Mouse (Mus musculus) kidney, adult 8-10 months (tissue): ENCODE measurements around the gene Slit3.

Experiments
- DNase-seq, 2 experiments: peaks; one replicate each; pipeline ENCODE4 v3.0.0; 2022

Slit3 gene

DNA sequence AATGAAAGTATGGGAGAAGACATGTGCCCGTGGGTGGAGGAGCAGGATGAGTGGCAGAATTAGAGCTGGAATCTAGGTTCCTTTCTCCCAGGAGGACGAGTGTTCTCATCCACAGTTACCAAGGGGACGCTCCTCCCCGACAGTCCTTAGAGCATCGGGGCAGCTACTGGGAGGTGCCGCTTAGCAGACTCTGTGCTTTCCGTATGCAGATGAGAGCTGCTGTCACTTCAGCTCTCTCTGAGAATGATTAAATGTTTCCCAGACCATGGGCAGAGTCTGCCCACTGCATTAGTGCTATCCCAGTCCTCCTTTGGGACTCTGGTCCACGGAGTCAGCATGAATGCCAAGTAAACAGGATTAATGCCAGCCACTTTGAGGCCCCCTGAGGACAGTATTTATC lies 359.1 kb downstream of the Slit3 start:
- DNase-seq, result no peak

DNA sequence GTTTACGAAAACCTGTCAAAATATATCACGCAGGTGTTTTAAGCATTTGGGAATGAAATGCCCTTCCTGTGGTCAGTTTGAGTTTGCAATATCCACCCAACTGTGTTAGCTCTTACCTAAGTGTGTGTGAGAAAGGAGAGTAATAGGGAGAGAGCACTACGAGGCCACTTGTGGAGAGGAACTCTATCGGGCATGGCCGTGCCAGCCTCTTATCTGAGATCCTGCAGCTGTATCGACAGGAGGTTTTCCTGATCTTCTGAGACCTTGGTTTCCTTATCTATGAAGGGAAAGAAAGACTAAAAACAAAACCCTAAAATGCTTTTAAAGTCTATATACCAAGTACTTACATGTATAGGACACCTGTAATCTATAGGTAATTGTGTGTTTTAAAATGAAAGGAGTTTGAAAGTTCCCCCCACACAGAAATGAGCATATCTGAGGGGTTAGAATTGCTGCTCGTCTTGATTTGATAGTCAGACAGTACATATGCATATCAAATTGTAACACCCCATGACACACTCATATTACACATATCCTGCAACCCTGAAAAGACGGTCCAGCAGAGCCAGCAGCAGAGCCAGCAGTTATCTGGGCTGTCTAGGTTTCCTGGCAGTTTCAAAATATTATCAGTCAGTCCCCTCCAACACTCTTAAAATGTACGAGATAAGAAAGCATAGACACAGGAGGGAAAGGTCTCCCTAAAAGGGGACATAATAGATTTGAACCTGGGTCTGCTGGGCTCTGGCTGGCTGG lies 360.8 kb downstream of the Slit3 start:
- no peak for DNase-seq

DNA sequence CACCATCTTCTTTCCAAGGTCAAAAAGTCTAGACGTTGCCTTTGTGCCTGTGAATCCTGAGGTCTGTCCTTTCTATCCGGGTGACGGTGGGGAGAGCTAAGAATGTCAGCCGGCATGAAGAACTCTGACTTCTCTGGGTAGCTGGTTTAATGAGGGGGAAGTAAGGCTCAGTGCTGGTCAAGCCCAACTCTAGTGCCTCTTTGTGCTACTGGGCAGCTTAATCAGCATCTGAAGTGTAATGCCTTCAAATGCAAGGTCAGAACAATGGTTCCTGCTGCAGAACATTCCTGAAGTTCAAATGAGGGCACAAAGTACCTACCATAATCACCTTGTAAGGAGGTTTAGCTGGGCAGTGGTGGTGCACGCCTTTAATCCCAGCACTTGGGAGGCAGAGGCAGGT lies 366.9 kb downstream of the Slit3 start:
- no peak for DNase-seq

DNA sequence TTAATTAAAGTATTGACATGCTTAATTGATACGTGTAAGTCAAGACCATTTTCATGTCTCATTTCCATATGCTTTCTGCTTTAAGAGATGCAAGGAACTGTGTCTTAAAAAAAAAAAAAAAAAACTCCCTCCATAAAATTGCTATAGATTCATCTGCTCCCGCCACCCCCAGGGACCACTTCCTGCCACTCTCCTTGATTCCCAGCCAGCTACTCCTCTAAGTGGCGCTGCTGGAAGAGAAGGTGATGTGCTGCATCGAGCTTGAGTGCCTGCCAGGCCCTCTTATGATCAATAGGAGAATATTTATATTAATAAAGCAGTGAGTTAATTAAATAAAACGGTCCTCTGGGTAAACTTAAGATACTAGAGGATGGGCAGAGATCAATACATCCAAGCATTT lies 370.7 kb downstream of the Slit3 start:
- no peak for DNase-seq

DNA sequence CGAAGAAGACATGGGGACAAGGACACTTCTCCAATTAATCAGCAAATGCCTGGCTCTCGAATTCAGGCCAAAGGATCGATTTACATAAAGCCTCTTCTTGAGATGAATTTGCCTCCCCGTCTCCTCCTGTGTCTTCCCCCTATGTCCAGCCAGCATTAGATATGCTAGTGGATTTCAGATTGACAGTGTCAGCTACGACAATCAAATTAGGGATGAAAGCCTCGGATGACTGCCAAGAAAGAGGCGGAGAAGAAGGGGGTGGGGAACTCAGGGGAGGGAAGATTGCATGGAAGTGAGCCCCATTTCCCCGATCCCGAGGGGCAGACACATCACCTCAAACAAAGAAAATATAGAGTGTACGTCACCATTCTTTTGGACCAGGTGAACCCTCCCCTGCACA lies 375.9 kb downstream of the Slit3 start:
- DNase-seq, result no peak

DNA sequence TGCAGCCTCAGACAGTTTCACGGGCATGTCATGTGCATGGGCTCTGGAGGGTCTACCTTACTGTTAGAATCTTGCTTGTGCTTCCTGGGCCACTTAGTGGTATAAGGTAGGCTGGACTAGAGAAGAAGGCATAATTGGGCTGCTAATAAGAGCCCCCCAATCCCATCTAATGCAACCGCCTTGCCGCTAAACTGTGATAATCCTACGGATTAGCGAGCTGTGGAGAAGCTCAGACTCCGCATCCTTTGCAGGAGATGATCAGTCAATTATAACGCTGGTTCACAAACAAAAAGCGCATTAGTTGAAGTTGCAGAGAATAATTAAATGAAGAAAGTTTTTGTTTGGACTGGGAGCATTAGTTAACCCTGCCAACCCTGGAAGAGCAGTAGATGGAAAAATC lies 376.9 kb downstream of the Slit3 start:
- no peak for DNase-seq

DNA sequence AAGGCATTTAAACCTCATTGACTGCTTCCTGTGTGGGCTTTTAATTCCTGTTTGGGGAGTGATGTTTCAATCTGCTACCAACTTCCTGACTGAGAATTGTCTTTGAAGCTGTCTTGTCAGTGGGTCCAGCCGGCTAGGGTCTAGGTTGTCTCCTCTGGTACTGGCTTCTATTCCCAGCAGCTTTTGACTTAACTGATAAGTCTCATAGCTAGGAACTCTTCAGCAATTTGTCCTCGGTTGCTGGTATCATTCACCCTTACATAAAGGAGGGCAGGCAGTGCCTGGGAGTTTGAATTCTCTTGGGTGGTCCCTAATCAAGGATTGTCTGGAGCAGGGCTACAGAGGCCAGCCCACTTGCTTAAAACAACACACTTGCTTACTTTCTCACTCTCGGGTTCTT lies 381.1 kb downstream of the Slit3 start:
- DNase-seq, result no peak

DNA sequence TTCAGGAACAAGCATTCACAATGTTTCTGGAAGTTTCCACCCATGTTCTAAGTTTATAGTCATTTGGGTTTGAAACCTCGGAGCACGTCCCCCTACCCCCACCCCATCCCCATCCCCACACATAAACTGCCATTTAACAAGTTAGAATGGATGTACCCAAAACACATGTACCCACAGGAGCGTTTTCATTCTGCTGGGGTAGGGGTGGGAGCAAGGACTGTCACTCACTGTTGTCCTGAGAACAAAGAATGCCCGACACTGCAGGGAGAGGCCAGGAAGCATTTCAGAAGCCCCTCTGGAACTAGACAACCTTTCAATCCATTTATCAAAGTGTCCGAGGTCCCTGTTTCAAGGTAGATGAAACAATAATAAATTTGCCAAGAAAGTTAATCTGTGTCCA lies 383.0 kb downstream of the Slit3 start:
- DNase-seq, result no peak

DNA sequence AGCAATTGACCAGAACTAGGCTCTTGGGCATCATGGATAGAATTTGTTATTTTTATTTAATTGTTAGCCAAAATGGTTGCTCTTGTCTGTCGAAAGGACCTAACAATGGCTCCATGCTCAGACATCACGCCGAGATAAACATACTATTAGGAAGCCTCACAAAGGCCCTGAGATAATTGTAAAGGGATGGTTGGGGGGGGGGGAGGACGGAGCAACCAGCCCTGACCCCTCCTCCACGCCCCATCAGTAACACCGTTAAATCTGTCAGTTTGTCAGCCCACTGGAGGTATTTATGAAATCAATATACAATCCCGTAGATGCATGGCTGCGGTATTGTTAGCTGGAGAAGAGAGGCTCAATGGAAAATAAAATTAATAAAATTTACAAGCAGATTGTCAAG lies 383.9 kb downstream of the Slit3 start:
- DNase-seq, result no peak

DNA sequence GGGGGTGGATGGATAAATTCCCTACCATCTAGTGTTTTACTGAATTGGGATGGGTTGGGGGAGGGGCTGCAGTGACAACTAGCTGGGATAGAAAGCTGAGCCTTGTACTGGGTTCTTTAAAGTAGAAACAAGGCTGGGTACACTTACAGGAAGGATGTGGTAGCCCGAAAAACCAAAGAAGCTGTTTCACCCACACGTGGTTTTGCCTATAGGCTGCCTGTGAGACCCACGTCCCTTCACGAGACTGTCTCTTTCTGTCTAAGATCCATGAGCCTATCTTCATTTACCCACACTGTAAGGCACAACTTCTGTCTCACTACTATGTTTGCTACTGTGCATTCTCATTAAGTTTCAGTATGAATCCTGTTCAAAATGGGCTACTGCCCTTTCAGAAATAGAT lies 384.3 kb downstream of the Slit3 start:
- no peak for DNase-seq

DNA sequence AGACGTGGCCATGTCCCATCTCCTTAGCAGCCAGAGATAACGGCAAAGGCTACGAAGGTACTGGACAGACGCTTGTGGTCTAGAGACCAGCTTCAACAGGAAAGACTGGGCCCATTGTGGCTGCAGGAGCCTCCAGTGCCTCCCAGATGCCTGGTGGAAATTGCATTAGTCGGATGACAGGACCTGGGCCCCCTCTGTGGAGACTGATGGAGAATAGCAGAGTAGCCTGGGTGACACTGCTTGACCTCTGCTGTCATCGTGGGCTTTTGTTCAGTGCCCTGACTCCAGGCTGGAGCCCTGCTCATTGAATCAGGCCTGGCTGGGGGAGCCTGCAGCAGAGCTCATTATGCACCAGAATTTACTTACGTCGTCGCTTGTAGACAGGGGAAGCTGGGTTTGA lies 384.8 kb downstream of the Slit3 start:
- DNase-seq, result no peak

DNA sequence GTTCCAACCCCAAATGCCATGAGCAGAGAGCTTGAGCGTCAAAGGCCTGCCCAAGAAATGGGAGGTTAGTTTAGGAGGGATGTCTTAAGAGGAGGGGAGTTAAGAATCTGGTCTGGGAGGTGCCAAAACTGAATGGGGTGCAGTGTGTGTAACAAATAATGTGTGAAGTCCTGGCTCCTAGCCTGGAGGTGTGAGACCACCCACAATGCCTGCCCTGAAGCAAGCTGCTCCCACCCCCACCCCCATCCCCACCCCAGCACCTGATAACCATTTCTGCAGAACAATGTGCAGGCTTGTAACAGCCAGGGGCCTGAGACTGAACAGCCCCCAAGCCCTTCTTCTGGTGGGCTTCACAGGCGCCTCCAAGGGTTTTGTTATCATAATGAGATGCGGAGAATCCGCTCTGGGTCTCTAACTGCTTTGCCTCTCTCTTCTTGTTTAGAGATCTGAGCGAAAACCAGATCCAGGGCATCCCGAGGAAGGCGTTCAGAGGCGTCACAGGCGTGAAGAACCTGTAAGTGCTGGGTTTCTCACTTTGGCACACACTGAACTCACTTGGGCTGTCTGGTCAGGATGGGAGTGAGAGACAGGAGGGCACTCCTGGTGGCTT lies 386.9 kb downstream of the Slit3 start:
- no peak for DNase-seq

DNA sequence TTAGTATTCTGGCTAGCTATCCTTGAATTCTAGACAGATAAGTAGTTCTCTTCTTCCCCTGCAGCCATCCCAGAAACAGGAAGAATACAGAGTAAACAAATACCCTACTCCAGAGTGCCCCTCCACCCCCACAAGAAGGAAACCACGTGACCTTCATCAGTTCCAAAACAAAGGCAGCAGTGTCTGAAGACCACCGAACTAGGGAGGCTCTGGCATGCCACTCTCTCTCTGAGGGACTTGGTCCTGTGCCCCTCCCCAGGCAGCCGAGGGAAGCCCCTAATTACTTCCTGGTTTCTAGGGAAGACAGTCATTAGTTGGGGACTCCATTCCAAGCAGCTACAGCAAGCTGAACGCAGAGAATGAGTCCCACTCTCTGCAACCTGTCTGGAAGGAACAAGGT lies 391.7 kb downstream of the Slit3 start:
- no peak for DNase-seq

DNA sequence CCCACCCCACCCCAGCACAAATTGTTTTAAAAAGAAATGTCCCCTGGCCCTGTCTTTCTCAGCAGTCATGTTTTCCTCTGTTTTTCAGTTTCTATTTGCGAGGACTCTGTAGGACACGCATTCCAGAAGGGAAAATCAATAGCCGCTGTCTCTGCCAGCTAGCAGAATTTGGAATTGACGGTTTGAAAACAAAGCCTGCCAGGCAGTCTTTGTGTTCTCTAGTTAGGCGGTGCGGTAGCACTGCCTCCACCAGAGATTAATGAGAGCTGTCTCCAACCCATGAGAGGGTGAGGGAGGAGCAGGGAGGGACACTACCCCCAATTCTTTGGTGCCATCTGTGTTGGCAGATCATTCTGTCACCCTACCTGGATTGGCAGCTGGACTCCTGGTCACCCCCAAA lies 392.3 kb downstream of the Slit3 start:
- no peak for DNase-seq

DNA sequence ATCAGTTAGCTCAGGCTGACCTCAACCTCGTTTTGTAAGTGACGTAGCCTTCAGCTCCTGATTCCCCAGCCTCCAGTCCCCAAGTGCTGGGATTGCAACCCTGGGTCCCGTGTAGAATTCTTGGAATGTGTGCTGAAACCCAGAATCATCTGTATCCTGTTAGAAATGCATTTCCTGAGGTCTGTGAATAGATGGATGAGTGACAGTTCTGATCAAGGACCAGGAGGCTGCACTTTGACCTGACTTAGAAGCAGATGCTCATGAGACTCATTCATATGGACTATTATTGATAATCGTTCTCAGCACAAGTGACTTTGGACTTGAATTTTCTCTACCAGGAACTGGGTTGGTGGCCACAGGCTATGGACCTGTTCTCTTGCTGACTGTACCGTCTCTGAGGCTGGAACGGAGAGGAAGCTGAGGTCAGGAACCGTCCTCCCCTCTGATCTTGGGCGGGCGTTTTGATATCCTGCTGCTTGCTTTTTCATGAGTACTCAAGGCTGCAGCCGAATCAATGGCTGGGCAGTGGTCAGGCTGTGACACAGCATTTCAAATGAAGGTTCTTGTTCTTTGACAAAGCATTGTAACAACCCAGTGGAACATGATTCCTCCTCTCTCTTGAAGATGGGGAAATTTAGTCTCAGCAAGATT lies 401.9 kb downstream of the Slit3 start:
- no peak for DNase-seq

DNA sequence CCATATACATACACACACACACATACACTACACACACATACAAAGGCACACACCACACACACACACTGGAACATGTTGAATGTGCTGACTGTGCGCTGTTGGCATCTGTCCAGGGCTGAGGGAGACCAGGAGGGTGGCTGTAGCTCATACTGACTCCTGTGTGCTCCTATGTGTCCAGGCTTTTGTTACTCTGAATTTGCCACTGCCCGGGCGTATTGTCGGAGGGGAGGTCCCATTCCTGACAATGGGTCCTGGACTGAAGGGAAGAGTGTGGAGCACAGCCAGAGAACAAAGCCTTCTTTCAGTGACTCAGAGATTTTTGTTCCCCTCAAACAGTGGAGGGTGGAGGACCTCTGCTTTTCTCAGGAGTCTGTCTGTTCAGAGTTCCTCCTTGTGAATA lies 402.7 kb downstream of the Slit3 start:
- no peak for DNase-seq

DNA sequence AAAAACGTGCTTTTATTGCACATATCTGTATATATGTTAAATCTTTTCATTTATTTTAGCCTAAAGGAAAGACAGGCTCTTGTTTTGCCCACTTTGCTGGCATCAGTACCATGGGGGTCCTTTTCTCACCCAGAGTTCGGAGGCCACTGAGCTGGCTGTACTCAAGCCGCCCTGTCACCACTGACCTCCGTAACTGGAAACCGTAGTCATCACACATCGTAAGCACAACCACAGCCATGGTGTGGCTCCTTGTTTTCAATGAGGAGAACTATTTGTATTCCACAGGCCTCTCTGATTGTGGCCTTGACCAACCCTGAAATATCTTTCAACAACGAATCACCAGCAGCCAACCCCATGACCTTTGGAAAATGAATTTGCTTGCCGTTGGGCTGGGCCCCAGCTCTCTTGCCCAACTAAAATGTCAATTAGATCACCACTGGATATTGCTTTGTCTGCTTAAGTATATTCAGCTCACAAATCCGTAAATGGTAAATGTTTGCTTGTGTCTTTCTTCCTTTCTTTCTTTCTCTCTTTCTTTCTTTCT lies 405.3 kb downstream of the Slit3 start:
- DNase-seq, result no peak

DNA sequence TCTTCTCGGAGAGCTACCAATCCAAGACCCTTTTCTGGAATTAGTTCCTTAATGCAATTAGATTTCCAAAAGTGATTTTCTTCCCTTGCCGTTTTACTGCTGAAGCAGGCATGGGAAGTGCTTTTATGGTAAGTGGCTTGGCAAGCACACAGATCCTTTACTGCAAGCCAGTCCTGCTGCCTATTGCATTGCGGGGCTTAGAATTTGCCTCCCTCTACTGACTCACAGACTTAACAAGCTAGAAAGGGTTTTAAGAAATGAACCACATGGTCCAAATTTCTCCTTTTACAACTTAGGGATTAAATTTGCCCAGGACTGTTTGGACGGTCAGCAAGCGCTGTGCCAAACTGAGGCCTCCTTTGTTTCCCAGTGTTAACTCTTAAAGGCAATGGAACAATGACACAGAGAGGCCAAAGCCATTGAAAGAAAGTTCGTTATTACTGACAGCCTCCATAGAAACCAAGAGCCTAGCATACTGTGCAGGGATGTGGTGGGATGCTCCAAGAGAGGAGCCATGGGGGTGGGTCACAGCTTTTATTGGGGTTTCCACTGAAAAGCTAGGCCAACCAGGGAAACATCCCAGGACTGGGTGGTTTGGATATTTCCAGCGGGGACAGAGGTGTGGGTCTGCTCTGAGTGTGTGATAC lies 406.9 kb downstream of the Slit3 start:
- no peak for DNase-seq

DNA sequence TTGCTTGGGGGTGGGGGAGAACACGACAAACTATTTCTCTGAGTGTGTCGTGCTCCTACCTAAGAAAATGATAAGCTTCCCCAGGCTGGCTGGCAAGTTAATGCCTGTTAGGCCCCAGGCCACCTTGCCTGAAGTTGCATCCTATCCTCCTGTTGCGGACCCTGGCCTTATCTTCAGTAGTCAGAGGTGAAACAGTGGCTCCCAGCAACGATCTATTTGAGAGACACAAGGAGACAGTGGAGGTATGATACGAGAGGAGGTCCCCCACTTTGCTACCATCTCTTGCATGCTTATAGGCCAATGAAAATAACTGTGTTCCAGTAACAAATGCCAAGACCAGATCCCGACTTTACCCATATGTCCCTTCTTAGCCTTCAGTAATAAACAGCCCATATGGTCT lies 414.0 kb downstream of the Slit3 start:
- no peak for DNase-seq

DNA sequence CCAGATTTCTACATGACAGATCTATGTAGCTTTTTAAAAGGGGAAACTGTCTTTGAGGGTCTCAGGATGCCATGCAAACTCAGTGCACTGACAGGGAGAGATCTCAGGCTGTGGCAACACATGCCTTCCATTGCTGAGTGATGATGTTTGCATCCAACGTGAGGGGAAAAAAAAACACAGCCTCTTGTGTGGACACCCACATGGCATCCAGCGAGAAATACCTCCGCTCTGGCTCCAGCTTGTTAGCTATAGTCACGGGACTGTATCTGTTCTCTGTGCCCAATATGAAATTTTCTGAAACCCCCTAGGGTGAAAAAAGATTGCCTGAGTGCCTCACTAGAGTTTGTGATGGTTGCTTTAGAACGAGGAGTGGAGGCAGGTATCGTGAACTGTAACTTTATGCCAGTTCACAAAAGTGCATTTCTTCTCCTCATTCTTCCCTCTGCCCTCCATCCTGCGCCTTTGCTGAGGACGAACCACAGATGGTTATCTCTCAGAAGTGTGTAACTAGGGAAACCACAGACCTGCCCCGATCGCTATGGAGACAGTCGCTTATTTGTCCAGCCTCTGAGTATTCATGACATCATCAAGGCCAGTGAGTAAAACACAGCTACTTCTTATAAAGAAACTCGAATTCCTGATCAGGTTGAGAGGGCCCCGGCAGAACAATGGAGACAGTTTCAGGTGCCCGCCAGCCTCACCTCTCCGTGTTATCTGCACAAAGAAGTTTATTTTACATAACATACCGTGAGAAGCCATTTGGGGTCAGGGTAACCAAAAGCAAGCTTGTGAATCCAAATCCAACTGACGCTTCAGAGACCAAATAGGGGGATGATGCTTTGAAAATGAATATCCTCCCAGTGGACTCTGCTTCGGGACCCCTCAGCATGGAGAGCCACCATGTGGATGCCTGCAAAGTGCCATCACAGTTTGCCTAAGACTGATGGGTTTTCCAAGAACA lies 416.4 kb downstream of the Slit3 start:
- no peak for DNase-seq

DNA sequence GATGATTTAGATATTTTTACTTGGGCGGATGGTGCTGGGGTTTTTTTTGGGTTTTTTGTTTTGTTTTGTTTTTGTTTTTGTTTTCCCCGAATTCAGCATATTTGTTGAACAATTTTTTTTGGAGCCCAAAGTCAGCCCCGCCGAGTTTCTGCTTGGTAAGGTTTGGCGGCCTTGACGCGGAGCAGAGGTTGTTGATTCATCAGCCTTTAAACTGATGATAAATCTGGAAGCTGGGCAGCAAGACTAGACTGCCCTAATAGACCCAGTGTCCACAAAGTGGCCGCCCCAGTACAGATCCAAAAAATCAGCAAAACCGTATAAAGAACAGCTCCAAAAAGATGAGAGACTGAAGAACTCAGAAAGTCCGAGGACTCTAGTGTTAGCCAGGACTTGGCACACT lies 421.7 kb downstream of the Slit3 start:
- DNase-seq, result no peak
